Mouse (Mus musculus) megakaryocyte, adult 5-6 weeks (primary cell): ENCODE results near the gene Slc4a1ap. TPM values are rescaled to one million over a fixed set of nuclear protein-coding genes. Genes with fewer than 3 reads are reported as not detected.
"Not testable (repeated sequence)": the region's sequence is repeated elsewhere in the genome, so short reads cannot be mapped to it uniquely, and the experiment has no call there.

Experiments used
- ATAC-seq: 2 replicates; pipeline ENCODE4 v1.8.0; 2016; ENCODE audit warnings: mild to moderate bottlenecking, inconsistent platforms; ENCODE audit not compliant: poor library complexity, severe bottlenecking
- total RNA-seq, 2 experiments: library from RNA; stranded (forward) in 1 of 2; stranded (reverse) in 1 of 2; fragments of 153-499, 151-499 nt in 1 of 2; fragments of 221-1000, 200-1000 nt in 1 of 2; gene quantifications; 2 replicates each; pipeline versions ENCODE4 v1.2.3 to v1.2.4; 2015 to 2017

Gene Slc4a1ap
- total RNA-seq, 2 experiments from 2014 or later, result 41.3 to 44.2 TPM

DNA sequence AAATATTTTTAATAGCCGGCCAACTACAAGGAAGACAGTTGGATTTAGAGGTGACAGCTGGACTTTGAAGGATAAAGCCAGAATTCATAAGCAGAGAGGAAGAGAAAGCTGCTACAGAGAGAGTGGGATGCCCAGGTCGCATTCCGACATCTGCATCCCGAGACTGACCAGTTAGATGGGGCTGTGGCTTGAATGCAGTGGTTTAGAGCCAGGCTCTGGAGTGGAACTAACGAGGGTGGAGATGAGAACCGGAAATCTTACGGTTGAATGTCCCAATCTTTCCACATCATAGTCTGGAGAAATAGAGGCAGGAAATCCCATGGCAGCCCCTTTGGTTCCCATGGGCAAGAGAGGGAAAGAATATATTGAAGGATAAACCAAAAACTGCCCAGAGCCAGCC is 39.2 kb downstream of the Slc4a1ap start:
- no peak for ATAC-seq

DNA sequence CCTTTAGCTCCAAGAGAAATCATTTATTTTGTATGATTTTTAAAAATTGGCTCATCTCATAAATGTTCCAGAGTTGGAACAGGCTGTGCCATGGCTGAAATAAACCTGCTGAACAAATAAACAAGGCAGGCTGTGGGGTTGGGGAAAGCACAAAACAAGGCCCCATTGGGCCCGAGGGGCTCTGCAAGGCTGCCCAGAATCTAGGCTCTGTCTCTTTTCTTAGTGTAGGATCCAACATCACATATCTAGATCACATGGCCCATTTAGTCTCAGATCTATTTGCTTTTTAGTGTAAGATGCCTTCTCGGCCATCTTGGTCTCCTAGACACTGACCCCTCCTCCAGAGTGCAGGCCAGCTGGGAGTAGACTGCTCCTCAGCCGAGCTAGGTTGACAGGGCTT is 39.7 kb downstream of the Slc4a1ap start:
- ATAC-seq, result no peak

DNA sequence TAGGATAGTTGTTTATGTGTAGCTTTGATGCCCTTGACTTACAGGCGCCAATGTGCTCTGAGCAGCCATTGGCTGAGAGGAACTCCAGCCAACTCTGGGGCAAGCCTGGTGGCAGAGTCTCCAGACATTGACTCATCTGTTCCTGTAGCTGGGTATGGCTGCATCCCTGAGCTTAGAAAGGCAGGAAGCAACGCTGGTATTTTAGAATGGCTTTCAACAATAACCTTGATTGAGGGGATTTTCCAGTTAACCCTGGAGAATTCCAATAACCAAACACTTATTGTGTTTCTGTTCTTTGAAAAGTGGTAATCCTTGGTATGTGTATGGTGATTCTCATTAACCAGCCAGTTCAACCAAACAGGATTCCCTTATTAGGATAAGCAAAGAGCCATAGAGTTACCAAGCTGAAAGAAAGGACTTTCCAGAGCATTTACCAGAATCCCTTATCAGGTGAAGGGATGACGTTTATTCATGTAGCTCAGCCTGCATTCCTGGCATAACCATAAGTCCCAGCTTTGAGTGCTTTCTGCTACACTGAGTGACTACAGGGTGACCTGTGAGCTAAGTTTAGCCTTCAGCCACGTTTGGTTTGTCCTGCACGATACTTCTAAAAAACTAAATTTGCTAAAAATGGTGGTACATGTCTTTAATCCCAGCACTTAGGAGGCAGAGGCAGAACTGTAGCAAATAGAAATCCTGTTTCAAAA is 41.3 kb downstream of the Slc4a1ap start:
- ATAC-seq, result no peak

DNA sequence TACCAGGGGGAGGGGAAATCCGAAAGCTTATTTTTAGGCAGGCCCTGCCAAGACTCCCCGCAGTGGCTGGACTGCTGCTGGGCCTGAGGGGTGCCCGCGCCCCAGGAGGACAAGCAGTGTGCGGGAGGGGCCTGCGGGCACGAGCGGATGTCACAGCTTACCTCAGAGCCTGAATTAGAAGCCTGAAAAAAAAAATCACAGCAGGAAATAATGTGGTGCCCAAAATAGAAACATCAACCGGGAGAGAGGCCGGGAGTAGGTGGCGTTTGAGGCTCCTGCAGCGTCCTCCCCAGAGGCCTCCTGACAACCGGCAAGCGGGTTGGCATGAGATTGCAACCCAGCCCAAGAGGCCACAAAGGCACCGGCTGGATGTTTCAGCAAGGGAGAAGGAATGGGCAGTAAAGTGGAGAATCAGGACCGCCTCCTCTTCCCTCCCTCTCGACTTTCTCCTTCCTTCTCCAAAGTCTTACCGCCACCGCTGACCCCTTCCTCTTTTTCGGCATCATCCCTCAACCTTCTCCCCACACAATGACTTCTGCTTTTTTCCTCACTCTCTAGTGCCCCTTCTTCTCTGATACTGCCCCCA is 44.3 kb downstream of the Slc4a1ap start:
- peak; percentile 84 for ATAC-seq

DNA sequence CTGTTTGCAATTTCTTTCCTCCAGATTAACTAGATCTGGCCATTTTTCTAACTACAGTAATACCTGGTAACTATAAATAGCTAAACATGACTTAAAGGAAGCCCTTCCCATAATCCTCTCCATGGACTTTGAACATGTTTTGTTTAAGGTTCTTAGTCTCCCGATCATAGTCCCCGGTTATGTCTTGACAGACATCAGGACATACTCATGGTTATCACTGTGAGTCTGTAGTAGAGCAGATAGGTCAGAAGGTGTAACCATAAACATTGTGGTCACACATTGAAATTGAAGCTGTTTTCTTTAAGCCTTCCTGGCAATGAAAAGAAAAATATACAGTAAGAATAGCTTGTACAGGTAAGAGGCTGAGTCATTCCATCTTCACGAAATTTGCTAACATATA is 46.9 kb downstream of the Slc4a1ap start:
- ATAC-seq, result no peak

DNA sequence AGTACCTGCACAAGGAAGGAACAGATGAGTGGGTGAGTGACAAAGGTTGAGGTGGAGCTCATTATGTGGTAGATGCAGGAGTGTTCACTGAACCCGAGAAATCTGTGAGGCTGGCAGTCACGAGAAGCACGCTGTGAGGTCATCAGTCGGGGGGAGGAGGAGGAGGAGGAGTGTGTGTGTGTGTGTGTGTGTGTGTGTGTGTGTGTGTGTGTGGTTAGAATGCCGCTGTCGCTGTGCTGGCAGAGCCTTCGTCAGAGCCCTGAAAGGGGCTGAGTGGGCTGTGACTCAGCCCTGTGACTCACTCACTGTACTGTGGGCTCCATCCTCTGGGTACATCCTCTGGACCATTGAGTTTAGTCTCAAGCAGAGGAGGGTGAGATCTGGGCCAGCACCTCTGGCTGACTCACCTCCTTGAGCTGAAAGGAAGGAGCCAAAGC is 49.8 kb downstream of the Slc4a1ap start:
- ATAC-seq, result peak; percentile 39; the same call in 1 of the 2 replicates

DNA sequence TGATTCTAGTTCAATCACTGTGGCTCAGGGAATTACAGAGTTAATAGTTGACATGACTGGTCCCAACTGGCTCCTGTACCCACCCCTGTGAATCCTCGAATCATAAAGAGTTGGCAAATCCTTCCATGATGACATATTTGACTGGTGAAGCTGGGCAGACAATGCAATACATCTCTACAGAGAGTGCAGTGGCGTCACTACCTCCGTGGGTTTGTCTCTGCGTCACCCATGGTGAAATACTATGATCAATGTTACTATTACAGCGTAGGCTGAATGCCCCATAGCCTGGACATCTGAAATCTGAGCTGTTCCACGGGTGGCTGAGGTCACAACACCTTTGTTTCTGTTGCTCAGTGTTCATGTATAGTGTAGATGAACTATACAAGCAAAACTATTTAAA is 54.5 kb downstream of the Slc4a1ap start:
- ATAC-seq, result peak; percentile 66

DNA sequence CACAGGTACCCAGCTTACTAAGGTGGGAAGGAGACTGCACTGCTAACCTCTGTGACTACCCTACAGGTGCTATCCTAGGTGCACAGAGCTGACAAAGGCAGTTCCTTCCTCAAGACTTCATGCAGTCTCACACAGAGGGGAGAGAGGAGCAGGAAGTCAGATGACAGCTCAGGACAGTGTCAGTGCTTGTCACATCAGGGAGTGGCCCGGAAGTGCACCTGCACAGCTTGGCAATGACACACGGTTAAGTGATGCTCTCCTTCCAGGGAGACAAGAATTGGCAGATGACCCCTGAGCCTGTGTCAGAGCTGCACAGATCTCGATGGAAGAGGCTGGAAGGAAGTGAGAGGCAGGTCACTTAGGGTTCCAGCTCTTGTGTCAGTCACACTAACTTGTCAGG is 55.1 kb downstream of the Slc4a1ap start:
- peak; percentile 85 for ATAC-seq

DNA sequence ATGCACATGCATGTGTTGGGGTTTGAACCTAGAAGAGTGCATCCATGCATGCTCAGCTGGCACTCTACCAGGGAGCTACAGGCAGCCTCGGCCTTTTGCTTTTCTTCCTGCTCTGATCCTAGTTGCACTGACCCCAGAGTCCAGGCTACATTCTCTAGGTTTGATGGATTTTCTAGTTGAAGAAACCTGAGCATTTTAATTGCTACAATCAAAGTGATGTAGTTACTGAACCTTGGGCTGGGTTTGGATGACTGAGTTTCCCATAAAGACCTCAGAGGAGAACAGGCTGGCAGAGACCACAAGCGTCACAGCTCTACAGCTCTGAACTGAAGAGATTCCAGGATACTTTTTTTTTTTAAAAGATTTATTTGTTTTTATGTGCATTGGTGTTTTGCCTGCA is 56.5 kb downstream of the Slc4a1ap start:
- ATAC-seq, result no peak

DNA sequence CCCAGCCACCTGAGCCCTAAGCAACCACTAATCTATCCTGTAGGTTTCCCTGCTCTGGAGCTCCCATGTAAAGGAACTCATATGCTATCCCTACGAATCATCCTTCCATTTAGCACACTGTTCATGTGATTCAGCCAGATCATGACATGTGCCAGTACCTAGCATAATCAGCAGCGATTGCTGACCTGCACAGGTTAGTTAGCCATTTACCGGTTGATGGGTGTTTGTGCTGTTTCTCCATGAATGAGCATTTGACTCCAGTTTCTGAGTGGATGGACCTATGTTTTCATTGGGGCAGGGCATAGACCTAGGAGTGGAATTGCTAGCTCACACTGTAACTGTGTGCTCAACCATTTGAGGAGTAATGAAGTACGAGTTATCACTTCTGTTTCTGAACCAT is 58.7 kb downstream of the Slc4a1ap start:
- ATAC-seq, result no peak

DNA sequence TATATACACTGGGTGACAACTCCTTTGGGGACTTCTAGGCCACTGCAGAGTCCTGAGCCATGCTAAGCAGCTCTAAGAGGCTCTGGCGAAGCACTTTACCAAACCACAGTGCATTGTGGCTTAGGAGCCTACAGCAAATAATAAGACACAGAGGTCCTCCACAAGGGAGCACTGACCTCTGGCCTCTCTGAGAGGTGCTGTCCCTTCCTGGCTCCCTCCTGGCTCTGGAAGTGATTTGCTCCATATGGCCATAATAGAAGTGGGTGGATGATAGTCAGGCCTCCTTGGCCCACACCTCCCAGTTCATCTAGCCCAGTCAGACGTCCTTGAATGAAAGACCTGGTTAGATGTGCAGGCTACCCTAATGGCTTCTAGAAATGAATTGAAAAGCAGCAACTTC is 61.2 kb downstream of the Slc4a1ap start:
- no peak for ATAC-seq

DNA sequence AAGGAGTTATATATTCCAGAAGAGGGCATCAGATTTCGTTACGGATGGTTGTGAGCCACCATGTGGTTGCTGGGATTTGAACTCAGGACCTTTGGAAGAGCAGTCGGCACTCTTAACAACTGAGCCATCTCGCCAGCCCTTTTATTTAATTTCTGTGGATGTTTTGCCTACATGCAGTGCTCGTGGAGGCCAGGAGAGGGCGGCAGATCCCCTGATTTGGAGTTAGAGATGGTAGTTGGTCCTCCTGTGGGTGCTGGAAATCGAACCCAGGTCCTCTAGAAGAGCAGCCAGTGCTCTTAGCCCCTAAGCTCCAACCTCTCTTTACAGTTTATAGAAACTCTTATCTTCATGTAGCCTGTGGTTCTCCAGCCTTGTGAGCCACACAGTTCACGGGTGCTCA is 61.9 kb downstream of the Slc4a1ap start:
- not testable (repeated sequence) for ATAC-seq

DNA sequence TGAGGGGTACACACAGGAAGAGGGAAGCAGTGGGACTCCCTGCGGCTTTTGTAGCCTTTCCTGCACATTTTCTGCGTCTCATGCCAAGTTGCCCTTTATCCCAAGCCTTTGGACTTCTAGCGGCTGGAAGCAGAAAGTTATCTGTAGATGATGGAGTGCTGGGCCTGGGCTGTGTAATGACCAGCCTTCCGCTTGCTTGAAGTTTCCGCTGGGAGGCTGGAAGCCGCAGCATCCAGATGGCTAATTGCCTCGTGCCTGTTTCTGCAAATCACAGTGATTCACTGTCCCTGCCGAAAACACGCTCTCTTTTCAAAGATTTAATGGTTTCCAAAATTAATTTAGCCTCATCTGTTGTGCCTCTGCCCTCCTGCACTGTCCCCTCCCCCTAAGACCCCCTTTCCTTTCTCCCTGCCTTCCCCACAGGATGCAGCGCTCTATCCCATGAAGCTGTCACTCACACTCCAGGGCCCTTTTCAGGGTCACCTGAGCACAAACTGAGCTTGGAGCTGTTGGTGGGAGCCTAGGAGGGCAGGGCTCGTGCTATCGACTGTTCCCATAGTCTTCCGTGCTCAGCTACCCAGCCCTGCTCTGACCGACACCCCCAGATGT is 63.0 kb downstream of the Slc4a1ap start:
- ATAC-seq, result no peak

DNA sequence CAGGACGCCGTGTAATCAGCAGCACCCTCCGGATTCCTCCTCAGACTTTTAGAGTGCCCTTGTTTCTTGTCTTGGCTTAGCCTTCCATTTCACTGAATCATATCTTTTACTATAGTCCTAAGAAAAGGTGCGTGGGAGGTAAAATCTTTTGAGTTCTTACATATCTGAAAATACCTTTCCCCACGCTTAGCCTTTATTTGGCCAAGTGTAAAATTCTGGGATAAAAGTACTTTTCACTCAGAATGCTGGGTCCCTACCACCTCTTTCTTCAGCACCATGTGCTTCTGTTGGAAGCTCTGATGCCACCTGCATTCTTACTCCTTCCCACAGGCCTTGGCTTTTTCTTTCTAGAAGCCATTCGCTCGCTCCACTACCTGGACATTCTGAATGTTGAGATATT is 64.3 kb downstream of the Slc4a1ap start:
- ATAC-seq, result no peak

DNA sequence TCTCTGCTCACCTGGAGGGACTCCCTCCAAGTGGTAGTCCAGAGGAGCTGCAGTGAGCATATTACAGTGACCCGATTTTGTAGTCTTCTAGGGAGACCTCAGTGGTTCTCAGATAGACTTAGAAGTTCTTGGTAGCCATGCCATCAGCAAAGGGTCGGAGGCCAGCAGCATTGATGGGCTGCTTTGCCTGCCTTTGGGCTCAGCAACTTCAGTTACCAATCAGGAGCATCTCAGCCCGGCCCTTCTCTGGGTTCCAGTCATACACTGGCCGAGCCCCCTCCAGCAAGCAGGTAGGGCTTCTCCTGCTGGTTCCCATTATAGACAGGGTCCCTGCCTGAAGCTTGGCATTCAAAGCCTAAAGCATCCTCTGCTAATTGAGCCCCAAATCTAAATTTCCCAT is 69.1 kb downstream of the Slc4a1ap start:
- ATAC-seq, result no peak

DNA sequence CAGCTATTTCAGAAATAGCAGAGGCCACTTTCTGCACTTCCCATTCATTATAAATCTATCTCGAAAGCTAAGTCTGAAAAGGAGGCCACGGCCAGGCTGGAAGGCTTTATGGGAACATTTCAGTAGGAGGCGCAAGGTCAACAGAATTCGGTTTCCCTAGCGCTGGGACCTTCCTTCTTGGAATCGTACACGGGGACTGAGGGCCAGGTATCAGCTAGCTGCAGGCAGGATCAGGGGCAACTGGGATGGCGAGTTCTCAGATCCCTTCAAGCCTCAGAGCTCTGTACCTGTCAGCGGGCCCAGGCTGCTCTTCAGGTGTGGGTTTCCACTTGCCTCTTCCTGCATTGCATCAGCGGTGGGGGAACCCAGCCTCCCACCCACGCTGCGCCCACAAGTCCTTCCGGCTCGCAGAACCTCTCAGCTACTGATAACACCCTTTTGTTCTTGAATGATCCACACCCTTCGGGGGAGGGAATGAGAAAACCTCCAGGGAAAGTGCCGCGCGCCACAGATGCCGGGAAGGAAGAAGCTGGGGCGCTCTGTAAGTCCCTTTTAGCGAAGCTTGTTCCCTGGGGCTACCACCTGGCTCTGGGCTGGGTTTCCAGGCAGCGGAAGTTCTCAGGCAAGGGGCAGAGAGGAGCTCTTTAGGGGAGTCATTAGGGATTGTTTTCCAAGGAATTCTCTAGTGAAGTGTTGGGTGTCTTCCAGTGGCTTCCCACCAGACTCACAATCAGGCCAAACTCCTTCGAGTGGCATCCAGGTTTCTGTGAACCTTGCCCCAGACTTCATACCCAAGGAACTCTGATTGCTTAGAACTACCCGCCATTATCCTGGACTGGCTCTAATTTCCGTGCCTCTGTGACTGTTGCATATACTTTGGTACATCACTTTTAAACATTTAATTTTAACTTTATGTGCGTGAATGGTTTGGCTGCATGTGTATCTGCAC is 70.0 kb downstream of the Slc4a1ap start, which contains the start of gene Mrpl33:
Mrpl33 (plus strand) TSS at position 455 of the 949 bp plus-strand sequence.
- peak; percentile 76 for ATAC-seq

DNA sequence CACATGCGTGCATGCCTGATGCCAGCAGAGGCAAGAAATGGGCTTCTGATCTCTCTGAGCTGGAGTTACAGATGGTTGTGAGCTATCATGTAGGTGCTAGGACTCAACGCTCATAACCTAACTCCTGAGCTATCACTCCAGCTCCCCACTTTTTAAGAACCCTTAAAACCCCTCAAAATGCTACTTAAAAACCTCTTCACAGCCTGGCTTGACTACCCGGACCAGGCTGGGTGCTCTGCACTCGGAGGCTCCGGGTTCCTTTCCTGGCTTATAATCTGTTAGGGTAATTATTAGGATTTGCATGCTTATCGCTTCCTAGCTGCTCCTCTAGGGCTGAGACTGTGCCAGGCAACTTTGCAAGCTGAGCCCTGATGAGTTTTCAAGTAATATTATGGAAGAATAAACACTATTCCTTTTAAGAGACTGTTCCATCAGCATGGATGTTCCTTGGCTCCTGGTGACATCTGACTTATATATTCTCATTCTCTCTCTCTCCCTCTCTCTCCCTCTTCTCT is 70.7 kb downstream of the Slc4a1ap start:
- ATAC-seq, result no peak

DNA sequence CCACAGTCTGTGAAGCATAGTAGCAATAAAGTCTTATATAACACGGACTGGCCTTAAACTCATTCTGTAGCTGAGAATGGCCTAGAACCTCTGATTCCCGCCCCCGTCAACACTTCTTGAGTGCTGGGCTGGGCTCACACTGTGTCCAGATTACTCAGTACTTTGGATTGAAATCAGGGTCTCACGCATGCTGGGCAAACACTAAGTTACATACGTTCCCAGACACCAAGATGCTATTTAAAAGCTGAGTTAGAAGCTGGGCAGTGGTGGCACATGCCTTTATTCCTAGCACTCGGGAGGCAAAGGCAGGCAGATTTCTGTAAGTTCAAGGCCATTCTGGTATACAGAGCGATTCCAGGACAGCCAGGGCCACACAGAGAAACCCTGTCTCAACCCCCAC is 71.3 kb downstream of the Slc4a1ap start:
- no peak for ATAC-seq

DNA sequence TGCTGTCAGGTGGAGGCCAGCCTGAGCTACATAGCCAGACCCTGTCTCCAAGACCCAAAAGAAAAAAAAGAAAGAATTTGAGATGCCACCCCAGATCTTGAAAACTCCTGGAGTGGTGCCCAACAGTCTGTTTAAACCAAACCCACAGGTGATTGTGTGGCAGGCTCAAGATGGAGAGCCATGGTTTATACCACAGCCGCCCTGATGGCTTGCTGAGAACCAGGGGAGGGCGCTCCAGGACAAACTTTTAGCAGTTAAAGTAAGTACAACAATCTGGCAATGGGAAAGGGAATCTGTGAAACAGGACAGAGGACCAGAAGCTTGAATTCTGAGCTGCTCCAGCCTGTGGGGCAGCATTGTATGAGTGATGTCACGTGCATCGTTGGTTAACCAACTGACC is 71.8 kb downstream of the Slc4a1ap start:
- ATAC-seq, result peak; percentile 17; the same call in 1 of the 2 replicates

DNA sequence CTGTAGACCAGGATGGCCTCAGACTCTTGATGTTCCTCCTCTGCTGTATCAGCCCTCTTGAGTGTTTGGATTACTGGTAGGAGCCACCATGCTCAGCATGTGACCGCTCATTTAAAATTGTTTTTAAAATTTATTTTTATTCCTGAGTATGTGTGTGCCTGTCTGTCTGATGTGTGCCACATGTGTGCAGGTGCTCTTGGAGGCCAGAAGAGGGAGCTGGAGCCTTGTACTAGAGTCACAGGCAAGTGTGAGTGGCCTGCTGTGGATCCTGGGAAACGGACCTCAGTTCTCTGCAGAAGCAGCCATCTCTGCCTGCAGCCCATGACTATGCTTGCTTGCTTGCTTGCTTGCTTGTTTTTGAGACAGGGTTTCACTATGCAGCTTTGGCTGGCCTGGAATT is 72.4 kb downstream of the Slc4a1ap start:
- peak; percentile 39 for ATAC-seq
